Mouse (Mus musculus): ENCODE results near the gene Ctns. TPM values are rescaled to one million over a fixed set of nuclear protein-coding genes. Genes with fewer than 3 reads are reported as not detected.
A peak's percentile ranks its signal among the peaks of the same experiment; 100 is the strongest.

The Ctns gene
- polyA plus RNA-seq, 1 experiment, result 25.9 TPM

- no peak for DNase-seq (ENCODE audit: extremely low spot score in 1 of 2, low spot score in 1 of 2)
Measured at GRCm38 (mm10) chr11:73146026-73146974, 52.5 kb downstream of the Ctns start.

- no peak for DNase-seq (ENCODE audit: extremely low spot score in 1 of 2, low spot score in 1 of 2)
Measured at GRCm38 (mm10) chr11:73144261-73144681, 54.6 kb downstream of the Ctns start.

GRCm38 (mm10) chr11:73137591-73138501, 61.0 kb downstream of the Ctns start, which contains the start of gene Haspin:
TSS of gene Haspin (minus strand) at chr11:73138294.
- peak; percentile 66 to 90 for DNase-seq (ENCODE audit: extremely low spot score in 1 of 2, low spot score in 1 of 2)

- DNase-seq (ENCODE audit: extremely low spot score in 1 of 2, low spot score in 1 of 2), result no peak
Measured at GRCm38 (mm10) chr11:73137116-73137515, 61.7 kb downstream of the Ctns start.

- DNase-seq (ENCODE audit: extremely low spot score in 1 of 2, low spot score in 1 of 2), result no peak
Measured at GRCm38 (mm10) chr11:73136587-73136986, 62.3 kb downstream of the Ctns start.

- DNase-seq (ENCODE audit: extremely low spot score in 1 of 2, low spot score in 1 of 2), result no peak
Measured at GRCm38 (mm10) chr11:73134222-73134621, 64.6 kb downstream of the Ctns start.

Other genes starting within 250 kb of the Ctns start
- gene Atp2a3, start 237.9 kb downstream of the Ctns start, polyA plus RNA-seq (2012; rRNA removed), result 4.9 and 5.9 TPM in 2 replicates
- 0.53 and 0.54 TPM in 2 replicates for gene P2rx1, start 199.9 kb downstream of the Ctns start, polyA plus RNA-seq (2012; rRNA removed)
- gene Camkk1, start 180.0 kb downstream of the Ctns start, polyA plus RNA-seq (2012; rRNA removed), result 65.4 and 65.7 TPM in 2 replicates
- 7.5 and 7.7 TPM in 2 replicates for gene Ncbp3, start 151.3 kb downstream of the Ctns start, polyA plus RNA-seq (2012; rRNA removed)
- gene Itgae, start 108.5 kb downstream of the Ctns start, polyA plus RNA-seq (2012; rRNA removed), result 0.17 and 0.18 TPM in 2 replicates
- 0.15 and 0.24 TPM in 2 replicates for gene Haspin, start 60.7 kb downstream of the Ctns start, polyA plus RNA-seq (2012; rRNA removed)
- 0.26 and 0.74 TPM in 2 replicates for gene P2rx5, start 38.6 kb downstream of the Ctns start, polyA plus RNA-seq (2012; rRNA removed)
- 63.0 and 66.5 TPM in 2 replicates for gene Emc6, start 22.0 kb downstream of the Ctns start, polyA plus RNA-seq (2012; rRNA removed)
- 23.9 and 24.6 TPM in 2 replicates for gene Tax1bp3, start 22.0 kb downstream of the Ctns start, polyA plus RNA-seq (2012; rRNA removed)
- gene Shpk, start 418 bp upstream of the Ctns start, polyA plus RNA-seq (2012; rRNA removed), result 5.0 and 5.4 TPM in 2 replicates
- gene Trpv1, start 35.2 kb upstream of the Ctns start, polyA plus RNA-seq (2012; rRNA removed), result 0.36 TPM in 2 replicates
- gene Trpv3, start 68.3 kb upstream of the Ctns start, polyA plus RNA-seq (2012; rRNA removed), result 0.46 and 0.56 TPM in 2 replicates
- 26.8 and 29.9 TPM in 2 replicates for gene Aspa, start 130.6 kb upstream of the Ctns start, polyA plus RNA-seq (2012; rRNA removed)
- not detected in 2 replicates for gene Gm49340, start 130.7 kb upstream of the Ctns start, polyA plus RNA-seq (2012; rRNA removed)
- gene Spata22, start 130.7 kb upstream of the Ctns start, polyA plus RNA-seq (2012; rRNA removed), result 0.20 TPM in 1 of 2 replicates, not detected in the other
- 0.04 TPM in 1 of 2 replicates, not detected in the other for gene Olfr20, start 151.7 kb upstream of the Ctns start, polyA plus RNA-seq (2012; rRNA removed)
- 0.14 and 0.25 TPM in 2 replicates for gene Olfr376, start 172.2 kb upstream of the Ctns start, polyA plus RNA-seq (2012; rRNA removed)
- gene Olfr1, start 200.6 kb upstream of the Ctns start, polyA plus RNA-seq (2012; rRNA removed), result not detected in 2 replicates
- not detected in 2 replicates for gene Olfr378, start 229.4 kb upstream of the Ctns start, polyA plus RNA-seq (2012; rRNA removed)

Measured in frontal cortex, adult 2 months (tissue).